Mouse (Mus musculus) duodenum, adult 2 months (tissue): ENCODE results near the gene Tmem35b. TPM values are rescaled to one million over a fixed set of nuclear protein-coding genes. Genes with fewer than 3 reads are reported as not detected.

Experiments used
- polyA plus RNA-seq: library from polyadenylated mRNA; depleted of rRNA; stranded (reverse); fragments of >200 nt; gene quantifications from 2 replicates; pipeline ENCODE4 v1.2.3, GENCODE M21; 2012; ENCODE audit warnings: low replicate concordance; rRNA removed

Tmem35b gene
- polyA plus RNA-seq: 7.9 and 13.1 TPM in 2 replicates

DNA sequence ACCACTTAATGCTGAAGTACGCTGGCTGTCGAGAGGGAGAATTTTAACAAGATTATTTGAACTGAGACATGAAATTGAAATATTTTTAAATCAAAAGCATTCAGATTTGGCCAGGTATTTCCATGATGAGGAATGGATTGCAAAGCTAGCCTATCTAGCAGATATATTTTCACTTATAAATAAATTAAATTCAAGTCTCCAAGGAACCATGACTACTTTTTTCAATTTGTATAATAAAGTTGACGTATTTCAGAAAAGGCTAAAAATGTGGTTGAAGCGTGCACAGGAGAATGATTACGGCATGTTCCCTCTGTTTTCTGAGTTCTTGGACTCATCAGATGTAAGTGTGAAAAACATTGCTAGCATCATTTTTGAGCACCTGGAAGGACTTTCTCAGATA, at the start of gene Tmem35b:
Gene Tmem35b, plus strand, starts transcription at position 301 of the 400 bp plus-strand sequence.

GRCm38 (mm10) chr4:127076875-127077548, 46.5 kb upstream of the Tmem35b start, which contains the start of gene Zmym6:
TSS of gene Zmym6 (plus strand) at chr4:127077383.

DNA sequence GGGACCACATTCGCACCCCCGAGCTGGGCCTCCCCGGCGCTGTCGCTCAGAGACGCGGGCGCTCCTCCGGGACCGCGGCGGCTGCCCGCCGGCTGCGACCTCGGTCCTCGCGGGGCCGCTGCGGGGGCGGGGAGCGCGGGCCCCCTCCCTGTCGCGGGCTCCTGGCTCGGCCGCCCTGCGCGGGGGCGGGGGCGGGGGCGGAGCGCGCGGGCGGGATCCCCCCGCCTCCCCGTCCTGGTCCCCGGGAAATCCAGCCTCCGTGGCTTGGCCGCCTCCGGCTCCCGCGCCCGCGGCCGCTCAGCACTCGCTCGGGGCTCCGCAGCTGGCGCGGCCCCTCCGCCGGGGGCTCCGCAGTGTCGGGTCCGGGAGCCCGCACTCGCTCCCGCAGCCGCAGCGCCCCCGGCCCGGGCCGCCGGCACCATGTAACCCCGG, 45.4 kb downstream of the Tmem35b start, which contains the start of gene Dlgap3:
Gene Dlgap3, plus strand, starts transcription at position 291 of the 432 bp plus-strand sequence.

Other genes with a start within 250 kb of the Tmem35b start
- gene Zmym4, start 155.6 kb upstream of the Tmem35b start, polyA plus RNA-seq: 0.24 and 1.1 TPM in 2 replicates
- 30.1 and 46.7 TPM in 2 replicates for gene Sfpq, start 102.4 kb upstream of the Tmem35b start, polyA plus RNA-seq
- gene Zmym1, start 62.5 kb upstream of the Tmem35b start, polyA plus RNA-seq: 0.19 and 0.25 TPM in 2 replicates
- gene Zmym6, start 46.3 kb upstream of the Tmem35b start, polyA plus RNA-seq: 0.34 and 1.3 TPM in 2 replicates
- 1.00 and 1.0 TPM in 2 replicates for gene Dlgap3, start 45.5 kb downstream of the Tmem35b start, polyA plus RNA-seq
- 9.7 and 15.2 TPM in 2 replicates for gene Smim12, start 120.1 kb downstream of the Tmem35b start, polyA plus RNA-seq
- gene Gja4, start 190.3 kb downstream of the Tmem35b start, polyA plus RNA-seq: 7.1 and 8.4 TPM in 2 replicates
- 7.7 and 7.9 TPM in 2 replicates for gene Gjb3, start 207.2 kb downstream of the Tmem35b start, polyA plus RNA-seq
- gene Gjb4, start 230.4 kb downstream of the Tmem35b start, polyA plus RNA-seq: 0.12 TPM in 1 of 2 replicates, not detected in the other
- 0.16 and 0.20 TPM in 2 replicates for gene Gjb5, start 234.5 kb downstream of the Tmem35b start, polyA plus RNA-seq